Mouse (Mus musculus) MN1 (cell line): ENCODE results near the gene Colgalt1.
A peak's percentile ranks its signal among the peaks of the same experiment; 100 is the strongest.

Experiments used
- DNase-seq: peaks from one replicate; pipeline ENCODE4 v3.0.0-alpha.2; 2016; ENCODE audit warnings: low spot score

Gene Colgalt1

DNA sequence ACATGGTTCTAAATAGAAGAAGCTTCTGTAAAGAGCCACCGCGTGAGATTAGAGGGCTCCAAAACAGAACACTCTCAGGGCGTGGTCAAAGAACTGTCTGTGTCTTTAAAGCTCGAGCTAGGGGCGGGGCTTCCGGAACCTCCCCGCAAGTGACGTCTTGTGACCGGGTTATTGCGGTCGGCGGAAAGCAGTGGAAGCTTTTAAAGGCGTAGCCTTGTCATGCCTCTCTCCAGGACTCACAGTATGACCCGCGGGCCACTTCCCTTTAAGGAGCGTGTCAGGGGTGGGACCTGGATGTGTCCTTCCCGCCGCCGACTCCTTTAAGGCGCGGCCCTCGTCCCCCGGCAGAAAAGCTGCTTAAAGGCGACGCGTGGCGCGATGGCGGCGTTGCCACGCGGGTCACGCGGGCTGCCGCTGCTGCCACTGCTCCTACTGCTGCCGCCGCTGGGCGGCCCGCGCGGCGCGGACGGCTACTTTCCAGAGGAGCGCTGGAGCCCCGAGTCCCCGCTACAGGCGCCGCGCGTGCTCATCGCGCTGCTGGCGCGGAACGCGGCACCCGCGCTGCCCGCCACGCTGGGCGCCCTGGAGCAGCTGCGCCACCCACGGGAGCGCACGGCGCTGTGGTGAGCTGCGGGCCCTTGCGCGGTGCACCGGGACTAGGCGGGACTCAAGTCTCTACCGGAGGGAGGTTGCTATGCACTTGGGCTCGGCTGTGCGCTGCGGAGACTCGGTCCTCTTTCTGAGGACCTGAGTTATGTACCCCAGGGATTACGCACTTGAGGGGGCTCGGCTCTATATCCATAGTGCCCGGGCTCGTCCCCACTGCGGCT lies at the start of gene Colgalt1:
Gene Colgalt1 (plus strand): TSS at position 177 of the 830 bp plus-strand sequence.
- DNase-seq: peak; percentile 99

GRCm38 (mm10) chr8:71561401-71561800 lies 49.4 kb upstream of the Colgalt1 start:
- peak; percentile 88 for DNase-seq

DNA sequence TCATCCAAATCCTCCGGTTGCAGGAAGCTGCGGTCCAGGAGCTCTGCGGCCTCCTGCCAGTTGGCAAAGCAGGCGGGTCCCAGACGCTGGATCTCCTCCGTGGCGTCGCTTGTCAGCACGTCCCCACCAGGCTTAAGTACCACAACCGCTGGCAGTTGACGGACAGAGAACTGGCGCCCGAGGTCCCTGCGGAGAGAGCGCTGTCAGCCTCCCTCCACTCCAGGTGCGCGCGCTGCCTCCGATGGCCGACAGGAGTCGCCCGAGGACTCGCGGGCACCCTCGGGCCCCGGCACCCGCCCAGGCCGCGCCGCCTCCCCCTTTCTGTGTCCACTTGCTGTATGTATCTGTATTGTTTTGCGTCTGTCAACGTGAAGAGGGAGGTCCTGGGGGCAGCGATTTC lies 48.0 kb upstream of the Colgalt1 start:
- DNase-seq: peak; percentile 83

DNA sequence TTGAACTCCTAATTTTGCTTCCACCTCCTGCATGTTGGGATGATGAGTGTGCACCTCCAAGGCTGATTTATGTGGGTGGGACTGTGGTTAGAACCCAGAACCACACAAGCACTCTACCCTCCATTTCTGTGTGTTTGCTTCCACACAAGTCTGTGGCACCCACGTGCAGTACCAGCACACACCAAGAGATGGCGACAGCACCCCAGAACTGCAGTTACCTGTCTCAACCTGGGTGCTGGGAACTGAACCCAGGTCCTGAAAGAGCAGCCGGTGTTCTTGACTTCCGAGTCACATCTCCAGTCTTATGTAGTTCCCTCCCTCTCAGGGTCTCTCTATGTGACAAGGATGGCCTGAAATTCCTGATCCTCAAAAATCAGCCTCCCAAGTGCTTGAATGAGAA lies 46.8 kb upstream of the Colgalt1 start:
- DNase-seq: no peak

- no peak for DNase-seq
Observed at GRCm38 (mm10) chr8:71566501-71566900, 44.3 kb upstream of the Colgalt1 start, which contains the start of gene Nxnl1. Gene Nxnl1 (minus strand): TSS chr8:71566601.

DNA sequence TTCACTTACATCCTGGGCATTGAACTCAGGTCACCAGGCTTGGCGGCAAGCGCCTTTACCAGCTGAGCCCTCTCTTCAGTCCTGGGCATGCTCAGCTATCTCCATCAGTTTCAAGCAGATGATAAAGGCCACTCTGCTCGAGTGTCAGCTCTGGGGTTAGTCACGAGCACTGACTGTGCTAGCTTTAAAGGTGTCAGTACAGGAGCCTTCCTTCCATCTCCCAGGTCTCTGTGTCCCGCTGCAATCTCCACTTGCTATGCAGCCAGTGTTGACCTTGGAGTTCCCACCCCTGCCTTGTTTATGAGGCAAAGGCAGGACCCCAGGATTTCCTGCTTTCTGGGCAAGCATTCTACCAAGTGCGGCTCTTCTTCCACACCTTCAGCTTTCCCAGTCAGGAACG lies 43.2 kb upstream of the Colgalt1 start:
- DNase-seq: no peak

GRCm38 (mm10) chr8:71568387-71568937 lies 42.3 kb upstream of the Colgalt1 start, which contains the start of gene Slc27a1:
Gene Slc27a1 (plus strand): TSS chr8:71568882.
- DNase-seq: peak; percentile 70

GRCm38 (mm10) chr8:71568941-71569340 lies 41.9 kb upstream of the Colgalt1 start:
- DNase-seq: peak; percentile 49

- peak; percentile 96 for DNase-seq
Observed at GRCm38 (mm10) chr8:71569366-71570290, 41.2 kb upstream of the Colgalt1 start.

- peak; percentile 99 for DNase-seq
Observed at GRCm38 (mm10) chr8:71570291-71570954, 40.4 kb upstream of the Colgalt1 start.

DNA sequence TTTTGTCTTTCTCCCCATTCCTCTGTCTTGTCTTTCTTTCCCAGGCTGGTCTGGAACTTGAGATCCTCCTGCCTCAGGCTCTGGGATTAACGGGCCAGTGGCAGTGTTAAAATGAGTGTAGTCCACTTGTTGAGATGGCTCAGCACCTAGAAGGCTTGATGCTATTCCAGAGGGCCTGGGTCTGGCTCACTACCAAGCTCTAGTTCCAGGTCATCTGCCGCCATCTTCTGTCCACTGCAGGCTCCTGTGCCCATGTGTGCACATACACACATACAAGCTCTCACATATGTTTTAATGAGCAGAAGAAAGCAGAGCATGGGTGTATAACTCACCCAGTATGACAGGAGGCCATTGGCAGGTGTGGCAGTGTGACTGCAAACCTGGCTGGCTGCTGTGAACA lies 38.7 kb upstream of the Colgalt1 start:
- DNase-seq: peak; percentile 45

DNA sequence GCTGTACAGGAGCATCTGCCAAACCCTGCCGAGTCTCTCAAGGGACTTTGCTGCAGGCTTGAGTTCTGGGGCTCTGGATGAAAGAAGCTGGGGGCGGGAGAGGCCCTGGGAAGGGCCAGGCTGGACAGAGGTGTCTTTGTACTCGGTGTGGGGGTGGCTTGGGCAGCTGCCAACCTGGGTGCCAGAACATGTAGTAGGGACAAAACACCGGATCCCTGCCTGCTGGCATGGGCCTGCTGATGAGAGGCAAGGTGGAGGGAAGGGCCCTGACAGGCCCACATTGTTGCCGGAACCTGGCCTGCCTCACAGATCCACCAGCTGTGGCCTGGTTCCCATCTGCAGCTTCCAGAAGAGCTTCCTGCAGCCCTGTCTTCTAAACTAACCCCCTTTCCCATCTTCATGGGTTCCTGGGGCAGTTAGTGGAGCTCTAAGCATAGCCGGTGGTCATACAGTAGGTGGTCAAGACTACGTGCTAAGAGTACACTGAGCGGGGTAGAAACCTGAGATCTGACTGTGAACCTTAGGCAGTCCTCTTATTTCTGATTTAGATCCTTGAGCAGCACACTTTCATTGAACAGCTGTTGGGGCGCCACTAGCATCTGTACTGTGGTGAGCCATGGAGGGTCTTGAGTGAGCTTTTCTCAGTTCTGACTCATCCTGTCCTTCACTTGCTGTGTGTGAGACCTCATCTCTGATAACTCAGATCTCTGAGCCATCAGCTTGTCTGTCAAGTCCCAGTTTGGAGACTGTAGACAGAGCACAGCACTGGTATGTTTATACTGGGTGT lies 37.8 kb upstream of the Colgalt1 start:
- peak; percentile 96 for DNase-seq

- DNase-seq: peak; percentile 44
Observed at GRCm38 (mm10) chr8:71574426-71574825, 36.4 kb upstream of the Colgalt1 start.

DNA sequence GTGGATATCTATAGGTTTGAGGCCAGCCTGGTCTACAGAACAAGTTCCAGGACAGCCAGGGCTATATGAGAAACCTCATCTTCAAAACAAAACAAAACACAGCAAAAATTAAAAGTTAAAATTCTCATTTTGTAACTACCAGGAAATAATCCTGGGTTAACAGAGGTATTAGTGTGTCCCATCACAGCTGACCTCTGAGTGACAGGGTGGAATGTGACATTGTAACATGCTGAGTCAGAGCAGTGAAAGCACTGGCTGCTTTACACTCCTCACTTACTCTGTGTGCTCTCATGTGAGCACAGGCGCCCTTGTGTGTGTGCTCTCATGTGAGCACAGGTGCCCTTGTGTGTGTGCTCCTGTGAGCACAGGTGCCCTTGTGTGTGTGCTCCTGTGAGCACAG lies 35.8 kb upstream of the Colgalt1 start:
- no peak for DNase-seq

GRCm38 (mm10) chr8:71577856-71578387 lies 32.9 kb upstream of the Colgalt1 start:
- no peak for DNase-seq

DNA sequence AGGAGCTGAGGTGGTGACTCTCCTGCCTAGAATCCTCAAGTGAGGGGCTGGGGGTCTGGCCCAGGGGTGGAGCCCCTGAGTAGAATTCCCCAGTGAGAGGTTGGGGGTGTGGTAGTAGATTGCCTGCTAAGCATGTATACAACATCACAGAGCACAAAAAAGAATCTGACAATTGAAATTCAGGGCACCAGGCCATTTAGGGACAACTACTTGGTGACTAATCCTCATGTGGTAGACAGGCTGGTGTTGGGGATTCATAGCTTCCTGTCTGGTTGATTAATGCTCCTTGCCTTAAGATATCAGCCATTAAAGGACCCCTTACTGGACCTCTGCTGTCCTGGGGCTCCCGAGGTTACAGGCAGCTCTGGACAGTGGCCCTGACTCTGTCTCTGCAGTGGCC lies 31.8 kb upstream of the Colgalt1 start:
- no peak for DNase-seq

GRCm38 (mm10) chr8:71579476-71579875 lies 31.3 kb upstream of the Colgalt1 start:
- no peak for DNase-seq

GRCm38 (mm10) chr8:71580201-71580600 lies 30.6 kb upstream of the Colgalt1 start:
- peak; percentile 78 for DNase-seq

- no peak for DNase-seq
Observed at GRCm38 (mm10) chr8:71586891-71587290, 23.9 kb upstream of the Colgalt1 start.

- no peak for DNase-seq
Observed at GRCm38 (mm10) chr8:71588762-71589161, 22.0 kb upstream of the Colgalt1 start.

DNA sequence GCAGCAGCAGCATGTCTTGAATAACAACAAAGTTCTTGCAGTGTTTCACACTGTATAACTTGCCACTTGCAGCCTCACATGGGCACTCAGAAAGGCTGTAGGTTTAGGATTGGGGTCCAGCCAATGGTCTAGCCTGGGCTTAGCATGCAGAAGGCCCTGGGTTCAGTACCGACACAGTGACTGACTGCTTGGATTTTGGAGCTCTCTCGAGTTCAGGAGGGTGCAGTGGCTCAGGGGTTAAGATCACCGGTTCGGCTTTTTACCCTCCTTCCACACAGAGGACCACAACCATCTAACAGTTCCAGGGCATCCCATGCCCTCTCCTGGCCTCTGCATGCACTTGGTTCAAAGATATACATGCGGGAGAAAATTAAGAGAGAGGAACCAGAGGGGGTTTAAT lies 19.8 kb upstream of the Colgalt1 start:
- DNase-seq: no peak
